Mouse (Mus musculus): ENCODE measurements around the gene Nfkbid.

GRCm38 (mm10) chr7:30459484-30459883, 38.0 kb downstream of the Nfkbid start:
- no peak for TF ChIP-seq POLR2A (IDR thresholded peaks at IDR 0.05; ENCODE audit: insufficient read depth, low read depth, low read length)
- no peak for TF ChIP-seq CTCF (IDR thresholded peaks at IDR 0.05; ENCODE audit: insufficient read depth, low read depth, low read length)

All from olfactory bulb, adult 2 months (tissue).